Mouse (Mus musculus): ENCODE measurements around the gene Pdlim4.
A peak's percentile ranks its signal among the peaks of the same experiment; 100 is the strongest.

Pdlim4 gene

DNA sequence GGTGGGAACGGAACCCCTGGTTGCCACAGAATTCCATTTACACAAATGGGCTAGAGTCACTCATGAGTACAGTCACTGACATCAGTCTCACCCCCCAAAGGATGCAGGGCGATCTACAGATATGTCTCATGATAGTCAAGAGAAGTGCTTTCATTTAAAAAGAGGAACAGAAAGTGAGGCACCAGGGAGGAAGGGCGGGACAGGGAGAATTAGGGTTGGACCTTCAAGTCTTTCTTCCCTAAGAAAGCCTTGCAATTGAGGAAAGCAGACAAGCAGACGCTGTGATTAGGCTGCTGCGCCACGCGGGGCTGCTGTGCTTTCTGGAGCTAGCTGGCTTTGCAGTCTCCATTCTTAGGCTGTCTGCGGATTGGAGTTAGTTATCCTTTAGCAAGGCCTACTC is 22.9 kb upstream of the Pdlim4 start:
- DNase-seq (ENCODE audit: low spot score in 2 of 2), result no peak

DNA sequence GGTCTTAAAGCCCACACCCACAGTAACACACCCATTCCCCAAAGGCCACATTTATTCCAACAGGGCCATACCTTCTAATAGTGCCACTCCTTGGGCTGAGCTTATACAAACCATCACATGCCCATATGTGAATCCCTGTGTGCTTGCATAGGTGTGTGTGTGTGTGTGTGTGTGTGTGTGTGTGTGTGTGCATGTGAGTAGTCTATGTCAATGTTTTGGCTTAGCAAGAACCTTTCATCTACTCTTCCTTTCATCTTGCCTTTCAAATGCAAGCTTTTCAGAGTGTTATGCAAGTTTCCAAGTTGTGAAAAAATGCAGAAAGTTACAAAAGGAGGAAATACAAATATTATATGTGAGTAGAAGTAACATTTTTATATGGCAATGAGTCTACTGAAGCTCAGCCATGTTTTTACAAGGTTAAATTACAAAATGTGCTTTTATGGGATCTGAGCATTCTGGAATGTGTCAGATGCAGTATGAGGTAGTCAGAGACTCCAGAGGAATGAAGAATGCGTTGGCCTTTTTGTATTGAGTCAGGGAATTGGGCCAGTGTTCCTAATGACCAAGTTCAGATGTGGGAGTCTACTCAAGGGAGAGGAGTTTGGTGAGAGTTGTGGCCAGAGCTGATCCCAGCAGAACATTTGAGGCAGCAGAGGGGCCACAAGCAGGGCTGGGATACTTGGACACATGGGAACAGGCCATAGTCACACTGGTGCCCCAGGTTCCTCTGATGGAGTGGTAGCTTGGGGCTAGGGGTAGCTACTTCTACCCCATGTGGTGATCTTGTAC is 21.5 kb upstream of the Pdlim4 start:
- DNase-seq (ENCODE audit: low spot score in 2 of 2), result no peak

DNA sequence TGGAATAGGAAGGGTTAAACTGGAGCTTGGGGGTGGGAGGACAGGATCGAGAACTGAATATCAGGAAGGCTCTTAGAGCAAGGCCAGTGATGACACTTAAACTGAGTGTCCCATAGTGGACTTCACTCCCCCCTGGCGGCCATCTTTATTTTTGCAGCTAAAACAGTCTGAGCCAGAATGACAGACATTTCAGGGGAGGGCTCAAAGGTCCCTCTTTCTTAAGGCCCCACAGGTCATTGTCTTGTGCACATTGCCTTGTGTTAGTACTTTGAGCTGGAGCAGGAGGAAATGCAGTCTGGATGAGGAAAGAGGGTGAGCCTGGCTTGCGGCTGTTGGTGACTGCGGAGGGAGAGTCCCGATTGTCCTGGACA is 20.1 kb upstream of the Pdlim4 start:
- peak; percentile 75 to 84 for DNase-seq (ENCODE audit: low spot score in 2 of 2)

DNA sequence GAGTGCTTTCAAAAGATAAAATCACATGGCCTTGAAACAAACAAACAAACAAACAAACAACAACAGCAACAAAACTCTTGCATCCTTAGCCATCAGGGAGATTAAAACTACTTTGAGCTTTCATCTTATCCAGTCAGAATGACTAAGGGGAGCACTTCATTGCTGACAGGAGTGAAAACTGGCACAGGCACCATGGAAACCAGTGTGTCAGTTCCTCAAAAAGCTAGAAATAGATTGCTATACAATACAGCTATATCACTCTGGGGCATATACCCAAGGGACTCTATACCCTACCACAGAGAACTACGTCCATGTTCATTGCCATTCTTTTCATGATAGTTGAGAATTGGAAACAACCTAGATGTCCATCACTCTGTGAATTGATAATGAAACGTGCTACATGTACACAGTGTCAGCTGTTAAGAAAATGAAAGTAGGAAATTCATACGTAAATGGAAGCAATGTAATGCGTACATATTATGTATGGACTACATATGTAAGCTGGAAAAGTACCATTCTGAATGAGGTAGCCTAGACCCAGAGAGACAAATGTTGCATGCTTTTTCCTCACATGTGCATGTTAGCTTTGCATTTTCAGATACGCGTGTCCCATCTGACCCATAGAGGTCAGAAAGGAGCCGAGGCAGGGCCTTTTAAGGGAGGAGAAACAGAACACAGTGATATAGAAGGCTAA is 19.6 kb upstream of the Pdlim4 start:
- DNase-seq (ENCODE audit: low spot score in 2 of 2), result no peak

DNA sequence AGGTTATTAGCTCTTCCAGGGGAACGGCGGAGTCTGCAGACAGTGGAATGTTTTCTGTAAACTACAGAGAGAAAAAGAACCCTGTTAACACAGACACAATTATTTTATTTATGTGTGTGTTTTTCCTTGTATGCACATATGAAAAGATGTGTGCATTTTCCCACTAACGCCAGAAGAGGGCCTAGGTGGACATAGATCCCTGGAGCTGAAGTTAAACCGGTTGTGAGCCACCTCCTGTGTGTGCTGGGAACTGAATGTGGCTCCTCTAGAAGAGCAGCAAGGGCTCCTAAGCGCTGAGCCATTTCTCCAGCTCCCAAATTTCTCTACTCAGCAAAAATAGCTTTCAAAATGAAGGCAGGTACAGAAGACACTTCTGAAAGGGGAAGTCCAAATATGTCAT is 17.0 kb upstream of the Pdlim4 start:
- no peak for DNase-seq (ENCODE audit: low spot score in 2 of 2)

DNA sequence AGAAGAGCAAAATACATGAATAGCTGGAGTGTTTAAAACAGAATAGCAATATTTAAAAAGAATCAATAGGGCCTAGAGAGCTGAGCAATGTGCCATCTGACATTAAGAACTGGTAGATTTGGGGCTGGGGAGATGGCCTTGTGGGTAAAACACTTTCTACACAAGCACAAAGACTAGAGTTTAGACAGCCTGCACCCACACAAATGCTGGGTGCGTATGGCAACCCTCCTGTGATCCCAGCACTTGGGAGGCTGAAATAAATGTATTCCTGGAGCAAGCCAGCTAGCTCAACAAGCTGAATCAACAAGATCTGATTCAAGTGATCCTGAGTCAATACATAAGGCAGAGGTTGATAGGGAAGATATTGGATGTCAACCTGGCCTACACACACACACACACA is 16.2 kb upstream of the Pdlim4 start:
- DNase-seq (ENCODE audit: low spot score in 2 of 2), result no peak

DNA sequence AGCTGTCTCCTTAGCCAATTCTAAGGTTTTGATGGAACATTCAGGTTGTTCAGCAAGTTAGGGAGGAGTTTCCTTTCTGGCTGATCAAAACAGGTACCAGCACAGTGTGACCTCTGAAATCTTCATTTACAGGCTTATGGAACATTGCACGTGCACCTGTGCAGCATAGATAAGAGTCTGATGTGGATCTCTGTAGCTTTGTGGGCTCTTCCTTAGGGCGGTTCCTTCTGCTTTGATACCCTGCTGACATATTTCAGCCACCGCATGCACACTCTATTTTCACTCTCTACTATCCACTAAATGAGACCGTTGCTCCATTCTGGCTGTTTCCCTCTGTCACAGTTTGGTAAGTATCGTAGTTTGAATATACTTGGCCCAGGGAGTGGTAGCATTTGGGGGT is 13.9 kb upstream of the Pdlim4 start:
- no peak for DNase-seq (ENCODE audit: low spot score in 2 of 2)

DNA sequence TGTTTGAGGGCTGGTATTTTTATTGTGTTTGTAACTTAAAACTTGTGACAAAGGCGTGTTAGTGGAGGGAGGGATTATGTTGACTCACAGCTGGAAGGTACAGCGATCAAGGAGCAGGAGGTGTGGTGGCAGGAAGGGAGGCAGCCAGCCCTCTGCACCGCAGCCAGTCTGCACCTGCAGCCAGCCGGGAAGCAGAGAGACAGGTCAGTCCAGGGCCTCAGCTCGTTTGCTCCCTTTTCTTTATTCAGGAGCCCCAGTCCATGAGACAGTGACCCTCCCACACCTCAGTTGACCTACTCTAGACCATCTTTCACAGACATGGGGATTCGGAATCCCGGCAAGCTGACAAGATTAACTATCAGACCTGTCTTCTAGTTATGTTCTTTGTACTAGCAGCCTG is 11.6 kb upstream of the Pdlim4 start:
- DNase-seq (ENCODE audit: low spot score in 2 of 2), result no peak

DNA sequence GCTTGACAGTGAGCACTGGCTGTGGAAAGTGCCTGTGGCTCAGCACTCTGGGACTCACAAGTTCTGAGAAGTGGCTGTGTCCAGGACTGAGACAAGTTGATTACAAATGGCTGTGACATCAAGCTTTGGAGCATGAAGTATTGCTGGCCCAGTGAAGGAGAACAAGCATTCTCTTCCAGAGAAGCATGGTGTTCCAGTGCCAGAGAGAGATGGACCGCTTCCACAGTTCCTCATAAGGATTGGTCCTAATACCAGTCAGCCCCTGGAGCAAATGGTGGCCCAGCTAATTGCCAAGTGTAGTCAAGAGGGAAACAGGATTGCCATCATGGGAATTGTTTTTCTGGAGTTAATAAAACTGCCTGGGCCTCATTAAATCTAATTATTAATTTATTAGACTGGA is 7.3 kb upstream of the Pdlim4 start:
- DNase-seq (ENCODE audit: low spot score in 2 of 2), result no peak

DNA sequence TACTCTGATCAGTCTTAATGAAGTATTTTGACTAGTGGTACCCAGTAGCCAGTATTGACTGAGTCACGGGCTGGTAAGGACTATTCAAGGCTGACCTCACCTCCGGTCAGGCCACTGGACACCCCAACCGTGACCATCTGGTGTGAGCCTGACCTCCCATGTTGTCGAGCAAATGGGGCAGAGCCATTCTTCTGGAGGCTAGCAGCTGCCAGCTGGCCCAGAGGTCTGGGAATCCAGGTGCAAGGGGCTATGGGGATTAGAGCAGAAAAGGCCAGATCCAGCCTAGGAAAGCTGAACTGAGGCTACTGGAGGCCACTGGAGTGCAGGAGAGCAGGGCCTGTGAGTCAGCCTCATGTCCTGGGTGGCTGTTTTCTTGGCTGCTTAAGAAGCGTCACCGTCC is 6.5 kb upstream of the Pdlim4 start:
- DNase-seq (ENCODE audit: low spot score in 2 of 2), result no peak

DNA sequence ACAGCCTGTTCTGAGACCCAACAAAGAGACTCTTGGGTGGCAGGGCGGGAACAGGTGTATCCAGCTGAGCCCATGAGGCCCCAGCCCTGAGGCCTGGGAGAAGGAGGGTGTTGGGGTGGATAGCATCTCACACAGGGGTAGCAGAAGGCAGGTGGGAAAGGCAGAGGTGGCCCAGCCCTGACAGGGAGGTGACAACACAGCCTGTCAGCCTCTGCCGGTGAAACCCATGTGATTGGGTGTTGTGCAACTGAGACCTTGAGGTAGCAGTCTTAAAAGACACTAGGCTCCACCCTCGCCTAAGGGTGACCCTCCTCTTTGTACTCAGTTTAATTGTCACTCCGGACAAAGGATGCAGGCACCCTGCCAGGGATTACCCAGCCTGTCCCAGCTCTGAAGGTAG is 4.5 kb upstream of the Pdlim4 start:
- DNase-seq (ENCODE audit: low spot score in 2 of 2), result no peak

DNA sequence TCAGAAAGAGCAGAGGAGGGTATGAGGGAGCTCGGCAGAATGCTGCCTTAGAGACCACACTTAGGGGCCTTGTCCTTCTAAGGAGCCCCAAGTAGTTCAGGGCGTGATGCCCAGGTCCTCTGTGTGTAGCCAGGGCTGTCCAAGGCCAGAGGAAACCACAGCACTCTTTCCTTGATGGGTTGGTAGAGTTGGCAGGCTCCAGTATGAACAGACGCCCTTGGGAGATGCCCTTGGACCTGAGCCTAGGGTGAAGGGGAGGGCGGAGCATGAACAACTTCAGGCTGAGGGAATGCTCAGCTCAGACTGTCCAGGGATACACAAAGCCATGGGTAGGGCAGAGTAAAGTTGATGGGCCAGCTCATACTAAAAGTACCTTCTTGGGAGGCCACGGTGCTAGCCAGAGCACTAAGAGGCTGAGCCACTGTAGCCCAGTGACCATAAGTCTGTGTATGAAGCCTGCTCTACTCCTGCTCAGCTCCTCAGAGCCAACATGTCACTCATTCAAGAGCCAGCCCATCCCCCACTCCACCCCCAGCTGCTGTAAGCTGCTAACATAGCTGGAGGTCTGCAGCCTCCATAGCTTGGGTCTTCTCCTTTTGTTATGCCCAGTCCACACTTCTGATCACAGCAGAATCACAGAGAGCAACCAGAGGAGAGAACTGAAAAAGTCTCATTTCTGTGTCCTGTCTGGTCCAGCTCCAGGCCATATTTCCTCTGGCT is 3.1 kb upstream of the Pdlim4 start:
- no peak for DNase-seq (ENCODE audit: low spot score in 2 of 2)

DNA sequence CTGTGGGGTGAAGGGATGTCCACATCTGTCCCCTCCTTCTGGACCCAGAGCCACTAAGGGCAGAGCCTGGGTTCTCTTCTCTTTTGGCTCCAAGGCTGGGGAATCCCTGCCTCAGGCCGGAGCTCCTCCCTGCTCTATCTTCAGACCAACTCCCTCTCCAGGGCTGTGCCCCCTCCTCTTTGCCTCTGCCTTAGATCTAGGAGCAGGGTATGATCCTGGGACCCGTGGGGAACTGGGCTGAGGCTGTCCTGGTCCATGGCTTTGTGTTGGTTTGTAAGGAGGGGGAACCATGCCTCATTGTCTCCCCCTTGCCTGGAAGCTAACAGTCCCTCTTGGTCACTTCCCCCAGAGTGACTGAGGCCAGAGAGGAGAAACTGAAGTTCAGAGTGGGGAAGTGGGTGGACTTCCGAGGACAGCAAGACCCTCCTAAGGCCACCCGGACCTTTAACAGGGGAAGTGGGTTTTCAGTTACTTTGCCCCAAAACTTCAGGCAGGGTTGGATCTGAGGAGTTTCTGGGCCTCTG is 756 bp downstream of the Pdlim4 start:
- DNase-seq (ENCODE audit: low spot score in 2 of 2), result no peak

DNA sequence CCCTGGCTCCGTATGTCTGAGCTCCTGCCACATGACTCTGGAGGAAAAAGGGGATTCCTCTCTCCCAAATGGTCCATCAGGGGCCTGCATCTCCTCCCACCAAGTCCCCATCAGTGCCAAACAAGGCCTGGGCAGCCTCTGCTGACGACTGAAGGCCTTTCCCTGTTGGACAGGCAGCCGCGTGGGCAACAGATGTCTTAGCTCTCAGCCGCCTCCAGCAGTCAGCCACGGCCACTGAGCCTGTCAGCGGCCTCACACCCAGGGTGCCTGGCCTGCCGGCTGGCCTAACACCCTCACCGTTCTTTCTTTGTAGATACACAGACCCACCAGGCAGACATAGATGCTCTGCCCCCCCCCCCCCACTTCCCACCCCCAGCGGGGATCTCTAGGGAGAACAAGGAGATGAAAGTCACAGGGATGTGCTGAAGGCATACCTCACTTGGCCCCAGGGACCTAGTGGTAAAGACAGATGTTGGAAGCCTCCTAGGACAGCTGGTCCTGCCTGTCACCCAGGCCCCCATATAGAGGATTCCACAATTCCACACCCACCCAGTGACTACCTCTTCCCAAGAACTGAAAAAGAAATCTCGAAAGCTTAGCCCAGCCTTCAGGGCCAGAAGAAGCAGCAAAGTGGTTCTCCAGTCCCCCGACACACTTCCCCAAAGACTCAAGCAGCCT is 1.4 kb downstream of the Pdlim4 start:
- DNase-seq (ENCODE audit: low spot score in 2 of 2), result no peak

DNA sequence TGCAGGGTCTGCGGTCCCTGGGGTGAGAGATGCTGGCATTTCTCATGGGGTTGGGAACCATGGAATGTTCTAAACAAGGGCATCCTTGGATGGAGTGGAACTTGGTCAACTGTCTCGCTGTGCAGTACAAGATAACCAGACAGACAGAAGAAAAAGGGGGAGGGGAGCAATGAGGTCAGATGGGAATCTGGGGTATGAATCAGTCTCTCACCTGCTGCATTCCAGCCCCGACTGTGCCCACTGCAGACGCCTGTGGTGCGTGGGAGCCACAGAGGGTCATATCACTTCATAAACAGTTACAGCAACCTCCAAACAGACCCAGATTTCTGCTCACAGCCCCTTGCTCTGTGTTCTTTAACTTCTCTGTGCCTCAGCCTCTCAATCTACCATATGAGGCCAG is 2.4 kb downstream of the Pdlim4 start:
- no peak for DNase-seq (ENCODE audit: low spot score in 2 of 2)

DNA sequence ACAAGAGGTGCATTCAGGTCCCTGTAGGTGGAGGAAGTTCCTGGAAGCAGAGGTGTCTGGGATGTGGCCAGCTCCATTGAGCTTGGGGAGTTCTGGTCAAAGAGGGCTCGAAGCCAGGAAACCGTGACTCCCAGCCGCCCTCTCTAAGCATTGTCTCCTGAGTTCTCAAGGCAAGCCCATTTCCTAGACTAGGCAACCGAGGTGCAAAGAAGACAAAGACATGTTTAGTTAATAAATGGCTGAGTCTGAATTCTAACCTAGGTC is 3.0 kb downstream of the Pdlim4 start:
- DNase-seq (ENCODE audit: low spot score in 2 of 2), result no peak

DNA sequence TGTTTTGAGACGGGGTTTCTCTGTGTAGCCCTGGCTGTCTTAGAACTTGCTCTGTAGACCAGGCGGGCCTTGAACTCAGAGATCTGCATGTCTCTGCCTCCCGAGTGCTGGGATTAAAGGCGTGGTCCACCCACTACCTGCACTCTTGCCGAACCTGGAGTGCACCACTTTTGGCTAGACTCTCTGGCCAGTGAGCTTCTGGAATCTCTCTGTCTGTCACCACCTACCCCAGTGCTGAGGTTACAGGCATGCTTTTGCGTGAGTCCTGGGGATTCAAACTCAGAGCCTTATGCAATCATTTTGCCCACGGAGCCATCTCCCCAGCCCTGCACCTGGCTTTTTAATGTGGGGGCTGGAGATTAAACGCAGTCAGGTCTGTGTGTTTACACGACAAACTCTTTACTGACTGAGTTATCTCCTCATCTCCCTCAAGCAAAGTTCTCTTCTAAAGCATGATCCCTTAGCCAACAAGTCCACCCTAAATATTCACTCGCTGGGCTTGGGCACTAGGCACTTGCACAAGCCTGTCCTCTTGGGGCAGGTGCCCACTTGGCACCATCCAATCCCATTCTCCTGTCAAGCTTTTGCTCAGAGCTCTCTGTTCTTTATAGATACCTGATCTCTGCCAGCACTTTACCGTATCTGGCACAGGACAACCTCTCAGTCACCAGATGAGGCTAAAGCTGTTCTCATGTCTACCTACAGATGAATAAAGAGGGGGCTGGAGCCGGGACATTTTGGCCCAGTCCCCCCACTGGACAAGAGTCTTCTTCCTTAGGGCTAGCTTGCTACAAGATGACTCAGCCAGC is 3.5 kb downstream of the Pdlim4 start:
- DNase-seq (ENCODE audit: low spot score in 2 of 2), result no peak

DNA sequence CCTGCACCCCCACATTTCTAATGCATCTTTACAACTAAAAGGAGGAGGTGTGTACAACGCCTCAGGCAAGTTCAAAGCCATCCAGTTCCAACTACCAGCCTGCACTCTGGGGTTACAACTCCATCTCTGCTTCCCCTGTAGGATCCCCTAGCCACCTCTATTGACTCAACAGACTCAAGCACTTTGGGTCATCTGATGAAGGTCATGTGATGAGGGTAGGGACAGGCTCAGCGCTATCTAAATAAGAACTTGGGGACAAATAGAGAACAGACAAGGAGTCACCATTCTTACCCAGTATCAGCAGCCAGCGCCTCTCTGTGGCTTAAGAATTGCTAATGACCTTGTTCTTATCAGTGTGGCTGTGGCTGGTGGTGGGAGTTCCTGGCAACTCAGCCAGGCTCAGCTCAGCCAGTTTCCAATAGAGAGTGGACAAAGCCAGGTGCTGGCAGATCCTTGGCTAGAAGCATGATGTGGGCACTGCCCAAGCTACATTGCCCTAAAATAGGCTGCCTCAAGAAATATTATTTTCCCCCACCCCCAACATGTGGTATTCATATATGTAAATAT is 4.3 kb downstream of the Pdlim4 start:
- DNase-seq (ENCODE audit: low spot score in 2 of 2), result no peak

DNA sequence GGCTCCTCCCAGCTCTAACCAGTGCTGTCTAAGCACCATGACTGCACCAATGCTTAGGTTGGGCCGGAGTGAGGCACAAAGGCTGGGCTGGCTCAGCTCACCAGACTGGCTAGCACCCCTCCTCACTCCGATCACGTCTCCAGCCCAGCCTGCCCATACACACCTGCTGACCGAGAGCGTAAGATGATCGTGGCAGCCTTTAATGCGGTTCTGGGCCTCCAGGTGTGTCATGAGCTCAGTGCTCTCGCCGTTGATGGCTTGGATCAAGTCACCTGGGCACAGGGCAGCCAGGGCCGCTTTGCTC is 5.4 kb downstream of the Pdlim4 start:
- no peak for DNase-seq (ENCODE audit: low spot score in 2 of 2)

DNA sequence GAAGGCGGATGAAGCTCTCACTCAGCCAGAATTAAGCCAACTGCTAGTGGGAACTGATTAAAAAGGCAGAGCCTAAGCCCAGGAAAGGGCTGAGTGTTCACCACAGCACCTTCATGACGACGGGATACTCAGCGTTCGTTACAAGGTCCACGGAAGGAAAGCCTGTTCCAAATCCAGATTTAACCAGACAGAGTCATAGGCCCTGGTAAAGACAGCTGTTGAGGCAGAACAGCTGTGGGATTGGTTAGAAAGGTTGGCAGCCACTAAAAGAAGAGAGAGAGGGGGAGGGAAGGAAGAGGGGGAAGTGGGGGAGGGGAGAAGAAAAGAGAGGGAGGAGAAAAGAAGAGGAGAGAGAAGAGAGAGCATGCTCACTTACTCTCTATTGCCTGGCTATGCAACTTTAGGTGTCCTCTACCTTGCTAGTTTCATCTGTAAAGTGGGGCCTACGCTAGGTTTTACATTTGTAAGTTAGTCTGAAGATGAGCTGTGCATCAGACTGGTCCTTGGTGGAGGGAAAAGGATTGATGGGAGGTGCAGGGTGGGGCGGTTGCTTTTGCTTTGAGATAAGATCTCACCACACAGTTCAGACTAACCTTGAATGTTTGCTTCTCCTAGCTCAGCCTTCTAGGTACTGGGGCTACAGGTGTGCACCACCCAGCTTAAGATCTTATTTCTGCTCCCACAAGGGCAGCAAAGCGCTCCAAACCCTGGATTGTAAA is 5.9 kb downstream of the Pdlim4 start:
- DNase-seq (ENCODE audit: low spot score in 2 of 2), result no peak
